Mouse (Mus musculus) brain, embryonic 14.5 days (tissue): ENCODE measurements at regions not wholly inside any gene's neighbourhood (a gene's known extent, or its start where the extent isn't known, plus 50 kb on each side); places are given as distances from the start of the nearest gene placed in this dataset.

Experiments used
- CTCF ChIP-seq: fragments of 200-500 bp; IDR thresholded peaks from 2 replicates; pipeline ENCODE4 v1.5.1; 2012; ENCODE audit warnings: inconsistent platforms, mild to moderate bottlenecking, moderate library complexity, borderline replicate concordance; ENCODE audit not compliant: insufficient read depth, insufficient read length; ENCODE audit errors: extremely low read depth
- POLR2A ChIP-seq: fragments of 200-500 bp; IDR thresholded peaks from 2 replicates; pipeline ENCODE4 v1.6.1; 2012; ENCODE audit warnings: mild to moderate bottlenecking, inconsistent platforms, borderline replicate concordance; ENCODE audit not compliant: poor library complexity, insufficient read depth, insufficient read length, severe bottlenecking; ENCODE audit errors: extremely low read depth

DNA sequence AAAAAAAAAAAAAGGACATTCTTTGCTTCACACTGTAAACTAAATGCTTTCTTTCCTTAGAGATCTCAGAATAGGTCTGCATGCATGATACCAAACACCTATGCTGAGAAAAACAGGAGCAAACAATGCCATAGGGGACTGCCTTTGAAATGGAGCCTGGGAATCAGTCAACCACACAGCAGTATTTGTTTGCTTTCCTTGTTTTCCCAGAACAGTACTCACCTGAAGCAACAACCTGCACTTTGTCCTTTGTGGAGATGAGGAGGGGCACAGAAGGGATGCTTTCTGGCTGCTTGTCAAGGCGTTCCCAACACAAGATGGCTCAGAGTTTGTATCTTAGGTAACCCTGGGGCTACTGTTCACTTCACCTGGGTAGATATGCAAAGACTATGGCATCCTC is 690.5 kb downstream of the Inhba start:
- TF ChIP-seq POLR2A = no peak
- no peak for TF ChIP-seq CTCF
